In the genomic region with DNA sequence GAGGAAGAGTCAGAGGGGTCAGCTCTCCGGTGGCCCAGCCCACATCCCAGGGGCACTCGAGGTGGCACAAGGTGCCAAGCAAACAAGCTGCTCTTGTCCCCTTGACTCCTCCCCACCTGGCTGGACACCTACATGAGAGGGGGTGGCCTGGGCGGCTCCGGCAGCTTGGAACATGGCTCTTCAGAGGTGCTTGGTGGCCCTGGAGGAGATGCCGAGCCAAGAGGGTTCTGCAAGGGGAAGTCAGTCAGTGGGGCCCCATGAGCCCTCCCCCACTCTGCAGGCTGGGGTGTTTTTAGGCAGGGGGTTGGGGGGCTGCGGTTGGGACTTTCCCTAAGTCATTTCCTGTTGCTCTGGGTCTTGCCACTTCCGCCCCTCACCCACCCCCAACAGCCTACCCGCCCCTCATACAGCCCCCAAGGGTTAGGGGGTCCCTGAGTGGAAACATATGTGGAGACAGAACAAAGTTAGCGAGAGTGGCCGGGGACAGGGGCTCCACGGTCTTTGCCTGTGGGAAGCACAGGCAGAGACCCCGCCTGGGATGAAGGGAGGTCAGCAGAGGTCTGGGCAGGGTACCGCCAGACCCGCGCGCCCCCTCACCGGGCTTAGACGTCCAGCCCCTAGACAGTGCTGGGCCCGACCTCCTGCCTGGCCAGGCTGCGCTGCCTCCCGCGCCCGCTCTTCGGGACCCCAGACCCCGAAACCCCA, we compare ENCODE assay signal across 8 mouse cellular contexts. TPM values are rescaled to one million over a fixed set of nuclear protein-coding genes. Genes with fewer than 3 reads are reported as not detected.
DNase-seq lines count a peak whose midpoint lies in the region; ATAC-seq and TF ChIP-seq lines count a peak whose summit lies in the region.

No protein-coding gene starts in this region.

- intact Hi-C loops in heart, postnatal 25 days (cut with DNase I) = no loop called here

- TF ChIP-seq POLR2A in thymus, adult 2 months (IDR thresholded peaks at IDR 0.05; ENCODE audit: control insufficient read depth, extremely low read depth, insufficient read depth, low read length, poor library complexity) = peak; percentile 87

- H3K9ac ChIP-seq in forebrain, embryonic 14.5 days (ENCODE audit: low read length) = peak overlapping the region; percentile 97
- H3K9ac ChIP-seq in intestine, embryonic 14.5 days (ENCODE audit: low read length) = peak overlapping the region; percentile 95
- H3K9ac ChIP-seq in liver, embryonic 11.5 days (ENCODE audit: low read depth, low read length) = peak overlapping the region; percentile 72
- H3K9ac ChIP-seq in midbrain, postnatal 0 days (replicated peaks; ENCODE audit: low read length, poor library complexity, severe bottlenecking) = peak overlapping the region; percentile 88

- peaks cover 20% of the 10 kb centered on the region for H3K4me1 ChIP-seq in forebrain, embryonic 14.5 days (ENCODE audit: control insufficient read depth, insufficient read depth, low read length)
- peaks cover 23% of the 10 kb centered on the region for H3K4me1 ChIP-seq in intestine, embryonic 14.5 days (replicated peaks; ENCODE audit: control insufficient read depth, insufficient read depth, low read length)
- peaks cover 24% of the 10 kb centered on the region for H3K4me1 ChIP-seq in liver, embryonic 11.5 days (replicated peaks; ENCODE audit: control insufficient read depth, insufficient read depth, low read length)
- peaks cover 14% of the 10 kb centered on the region; the same call in 1 of the 2 replicates for H3K4me1 ChIP-seq in midbrain, postnatal 0 days (ENCODE audit: insufficient read depth, low read length)
- peaks cover 40% of the 10 kb centered on the region for H3K4me1 ChIP-seq in thymus, adult 2 months (replicated peaks; ENCODE audit: control insufficient read depth, insufficient read depth, low read length)

- DNase-seq in heart, adult 11 months = peak; percentile 97
- DNase-seq in heart, postnatal 25 days (ENCODE audit: low spot score) = no peak
- DNase-seq in c-Kit-positive CD71-negative TER-119-negative erythroid progenitor cells, embryonic 14.5 days (ENCODE audit: low read depth) = peak; percentile 67
- DNase-seq in forebrain, embryonic 14.5 days (ENCODE audit: low spot score) = peak; percentile 41
- DNase-seq in intestine, embryonic 14.5 days (ENCODE audit: low spot score) = peak; percentile 78
- DNase-seq in liver, embryonic 11.5 days (ENCODE audit: low spot score) = peak; percentile 65
- peak; percentile 12 for DNase-seq in midbrain, postnatal 0 days (ENCODE audit: low spot score)
- DNase-seq in thymus, adult 2 months = peak; percentile 95

- no peaks in the 10 kb centered on the region for H3K27me3 ChIP-seq in forebrain, embryonic 14.5 days (replicated peaks; ENCODE audit: control insufficient read depth, insufficient read depth, low read length)
- no peaks in the 10 kb centered on the region for H3K27me3 ChIP-seq in intestine, embryonic 14.5 days (replicated peaks; ENCODE audit: control insufficient read depth, insufficient read depth, low read length)
- H3K27me3 ChIP-seq in liver, embryonic 11.5 days (replicated peaks; ENCODE audit: control insufficient read depth, insufficient read depth, low read length) = no peaks in the 10 kb centered on the region
- H3K27me3 ChIP-seq in midbrain, postnatal 0 days (ENCODE audit: insufficient read depth, low read length) = no peaks in the 10 kb centered on the region
- H3K27me3 ChIP-seq in thymus, adult 2 months (ENCODE audit: control insufficient read depth, insufficient read depth, low read length) = no peaks in the 10 kb centered on the region

- TF ChIP-seq CTCF in midbrain, postnatal 0 days (IDR thresholded peaks at IDR 0.05) = no peak
- TF ChIP-seq CTCF in thymus, adult 2 months (IDR thresholded peaks at IDR 0.05; ENCODE audit: borderline replicate concordance, control insufficient read depth, extremely low read depth, insufficient read depth, low read length, poor library complexity) = no peak

- ATAC-seq in forebrain, embryonic 14.5 days = peak; percentile 47
- peak; percentile 41 for ATAC-seq in intestine, embryonic 14.5 days (replicated peaks; ENCODE audit: low FRiP score, low TSS enrichment, low read depth)
- peak; percentile 24 for ATAC-seq in liver, embryonic 11.5 days (replicated peaks; ENCODE audit: low FRiP score)
- ATAC-seq in midbrain, postnatal 0 days (ENCODE audit: low FRiP score) = peak; percentile 59

- H3K9me3 ChIP-seq in forebrain, embryonic 14.5 days (replicated peaks; ENCODE audit: control insufficient read depth, low read length) = no peaks in the 10 kb centered on the region
- no peaks in the 10 kb centered on the region for H3K9me3 ChIP-seq in intestine, embryonic 14.5 days (ENCODE audit: control insufficient read depth, low read length)
- no peaks in the 10 kb centered on the region for H3K9me3 ChIP-seq in liver, embryonic 11.5 days (ENCODE audit: control insufficient read depth, low read length)
- H3K9me3 ChIP-seq in midbrain, postnatal 0 days (ENCODE audit: low read length) = no peaks in the 10 kb centered on the region

- peak overlapping the region; percentile 82 for H3K4me3 ChIP-seq in forebrain, embryonic 14.5 days (ENCODE audit: low read depth, low read length)
- peak overlapping the region; percentile 75 for H3K4me3 ChIP-seq in intestine, embryonic 14.5 days (ENCODE audit: low read depth, low read length)
- H3K4me3 ChIP-seq in liver, embryonic 11.5 days (ENCODE audit: low read depth, low read length) = peak overlapping the region; percentile 68
- peak overlapping the region; percentile 75 for H3K4me3 ChIP-seq in midbrain, postnatal 0 days (ENCODE audit: low read depth, low read length)
- H3K4me3 ChIP-seq in thymus, adult 2 months (ENCODE audit: control insufficient read depth, insufficient read depth, low read length) = peak overlapping the region; percentile 97

- peak overlapping the region; percentile 99 for H3K27ac ChIP-seq in forebrain, embryonic 14.5 days (ENCODE audit: low read depth, low read length)
- peak overlapping the region; percentile 96 for H3K27ac ChIP-seq in intestine, embryonic 14.5 days (ENCODE audit: low read depth)
- H3K27ac ChIP-seq in liver, embryonic 11.5 days (ENCODE audit: low read depth, low read length) = peak overlapping the region; percentile 83
- H3K27ac ChIP-seq in midbrain, postnatal 0 days (ENCODE audit: low read depth, low read length) = peak overlapping the region; percentile 97
- H3K27ac ChIP-seq in thymus, adult 2 months (ENCODE audit: control insufficient read depth, insufficient read depth, low read length) = peak overlapping the region; percentile 99

- peaks cover 49% of the 10 kb centered on the region for H3K36me3 ChIP-seq in forebrain, embryonic 14.5 days (ENCODE audit: control insufficient read depth, insufficient read depth, low read length)
- H3K36me3 ChIP-seq in intestine, embryonic 14.5 days (ENCODE audit: control insufficient read depth, insufficient read depth, low read length) = peaks cover 49% of the 10 kb centered on the region
- peaks cover 16% of the 10 kb centered on the region for H3K36me3 ChIP-seq in liver, embryonic 11.5 days (ENCODE audit: control insufficient read depth, insufficient read depth, low read length)
- H3K36me3 ChIP-seq in midbrain, postnatal 0 days (ENCODE audit: insufficient read depth, low read length) = peaks cover 15% of the 10 kb centered on the region
- H3K36me3 ChIP-seq in thymus, adult 2 months (ENCODE audit: control insufficient read depth, insufficient read depth, low read length) = peaks cover 39% of the 10 kb centered on the region

- H3K4me2 ChIP-seq in forebrain, embryonic 14.5 days (ENCODE audit: low read length) = peak overlapping the region; percentile 96
- H3K4me2 ChIP-seq in intestine, embryonic 14.5 days (ENCODE audit: low read length) = peak overlapping the region; percentile 85
- peak overlapping the region; percentile 91 for H3K4me2 ChIP-seq in liver, embryonic 11.5 days
- peak overlapping the region; percentile 92 for H3K4me2 ChIP-seq in midbrain, postnatal 0 days (ENCODE audit: low read depth, low read length, poor library complexity, severe bottlenecking)

- WGBS in forebrain, embryonic 14.5 days = 2% methylated on average over 20 of the region's 25 CpGs
- under 1% methylated on average over 25 of the region's 25 CpGs for WGBS in intestine, embryonic 14.5 days
- WGBS in liver, embryonic 11.5 days = 2% methylated on average over 23 of the region's 25 CpGs
- WGBS in midbrain, postnatal 0 days = 0% methylated on average over 18 of the region's 25 CpGs
- WGBS in thymus, adult 2 months = under 1% methylated on average over 24 of the region's 25 CpGs

RNA-seq across cellular contexts. Expression of a gene that starts 1.3 kb away (rescaled TPM):
- total RNA-seq in heart, postnatal 25 days (2021) = not detected
- not detected in 2 replicates for polyA plus RNA-seq in forebrain, embryonic 14.5 days (2014; fragmentation: Nextera tagmentation; extraction: Ambion mirVana)
- not detected in 2 replicates for polyA plus RNA-seq in intestine, embryonic 14.5 days (2014; fragmentation: Nextera tagmentation; extraction: Ambion mirVana)
- not detected in 2 replicates for polyA plus RNA-seq in liver, embryonic 11.5 days (2014; fragmentation: Nextera tagmentation; extraction: Ambion mirVana)
- total RNA-seq in midbrain, postnatal 0 days (2014; rRNA removed) = not detected in 2 replicates
- polyA plus RNA-seq in midbrain, postnatal 0 days (2015; fragmentation: Nextera tagmentation; extraction: Ambion mirVana) = not detected in 2 replicates
- not detected in 2 replicates for polyA plus RNA-seq in thymus, adult 2 months (2012; rRNA removed)

RNA-seq across cellular contexts. Expression of a gene that starts 1.3 kb away (rescaled TPM):
- 1 to 10 TPM; 4.3 to 5.9 TPM for total RNA-seq in heart, postnatal 25 days (2021)
- polyA plus RNA-seq in forebrain, embryonic 14.5 days (2014; fragmentation: Nextera tagmentation; extraction: Ambion mirVana) = 223 and 240 TPM in 2 replicates
- 129 and 153 TPM in 2 replicates for polyA plus RNA-seq in intestine, embryonic 14.5 days (2014; fragmentation: Nextera tagmentation; extraction: Ambion mirVana)
- 172 and 182 TPM in 2 replicates for polyA plus RNA-seq in liver, embryonic 11.5 days (2014; fragmentation: Nextera tagmentation; extraction: Ambion mirVana)
- total RNA-seq in midbrain, postnatal 0 days (2014; rRNA removed) = 69.7 and 81.8 TPM in 2 replicates
- 122 and 141 TPM in 2 replicates for polyA plus RNA-seq in midbrain, postnatal 0 days (2015; fragmentation: Nextera tagmentation; extraction: Ambion mirVana)
- 569 and 594 TPM in 2 replicates for polyA plus RNA-seq in thymus, adult 2 months (2012; rRNA removed)

RNA-seq across cellular contexts. Expression of a gene that starts 42.6 kb away (rescaled TPM):
- total RNA-seq in heart, postnatal 25 days (2021) = 1 to 10 TPM; 6.4 to 6.6 TPM
- polyA plus RNA-seq in forebrain, embryonic 14.5 days (2014; fragmentation: Nextera tagmentation; extraction: Ambion mirVana) = 31.1 and 34.1 TPM in 2 replicates
- polyA plus RNA-seq in intestine, embryonic 14.5 days (2014; fragmentation: Nextera tagmentation; extraction: Ambion mirVana) = 20.6 and 25.1 TPM in 2 replicates
- 22.0 and 24.3 TPM in 2 replicates for polyA plus RNA-seq in liver, embryonic 11.5 days (2014; fragmentation: Nextera tagmentation; extraction: Ambion mirVana)
- total RNA-seq in midbrain, postnatal 0 days (2014; rRNA removed) = 26.9 and 31.2 TPM in 2 replicates
- polyA plus RNA-seq in midbrain, postnatal 0 days (2015; fragmentation: Nextera tagmentation; extraction: Ambion mirVana) = 21.2 and 22.7 TPM in 2 replicates
- polyA plus RNA-seq in thymus, adult 2 months (2012; rRNA removed) = 40.3 and 40.5 TPM in 2 replicates

RNA-seq across cellular contexts. Expression of a gene that starts 56.8 kb away (rescaled TPM):
- 10 to 100 TPM; 61.9 to 69.2 TPM for total RNA-seq in heart, postnatal 25 days (2021)
- polyA plus RNA-seq in forebrain, embryonic 14.5 days (2014; fragmentation: Nextera tagmentation; extraction: Ambion mirVana) = 71.0 and 80.1 TPM in 2 replicates
- 64.4 and 76.1 TPM in 2 replicates for polyA plus RNA-seq in intestine, embryonic 14.5 days (2014; fragmentation: Nextera tagmentation; extraction: Ambion mirVana)
- 73.3 and 76.0 TPM in 2 replicates for polyA plus RNA-seq in liver, embryonic 11.5 days (2014; fragmentation: Nextera tagmentation; extraction: Ambion mirVana)
- 31.7 and 37.0 TPM in 2 replicates for total RNA-seq in midbrain, postnatal 0 days (2014; rRNA removed)
- 88.8 and 94.9 TPM in 2 replicates for polyA plus RNA-seq in midbrain, postnatal 0 days (2015; fragmentation: Nextera tagmentation; extraction: Ambion mirVana)
- 15.5 and 16.9 TPM in 2 replicates for polyA plus RNA-seq in thymus, adult 2 months (2012; rRNA removed)

RNA-seq across cellular contexts. Expression of a gene that starts 57.4 kb away (rescaled TPM):
- 10 to 100 TPM; 24.5 to 25.7 TPM for total RNA-seq in heart, postnatal 25 days (2021)
- 65.6 and 75.2 TPM in 2 replicates for polyA plus RNA-seq in forebrain, embryonic 14.5 days (2014; fragmentation: Nextera tagmentation; extraction: Ambion mirVana)
- polyA plus RNA-seq in intestine, embryonic 14.5 days (2014; fragmentation: Nextera tagmentation; extraction: Ambion mirVana) = 66.5 and 80.8 TPM in 2 replicates
- 63.3 and 68.2 TPM in 2 replicates for polyA plus RNA-seq in liver, embryonic 11.5 days (2014; fragmentation: Nextera tagmentation; extraction: Ambion mirVana)
- 39.7 and 61.7 TPM in 2 replicates for total RNA-seq in midbrain, postnatal 0 days (2014; rRNA removed)
- polyA plus RNA-seq in midbrain, postnatal 0 days (2015; fragmentation: Nextera tagmentation; extraction: Ambion mirVana) = 61.4 and 64.8 TPM in 2 replicates
- polyA plus RNA-seq in thymus, adult 2 months (2012; rRNA removed) = 16.7 and 19.9 TPM in 2 replicates
